In genomic region chr11:74586401-74586800, GRCm38 (mm10) we compare ENCODE assay signal across 28 mouse cellular contexts. TPM values are rescaled to one million over a fixed set of nuclear protein-coding genes. Genes with fewer than 3 reads are reported as not detected.
DNase-seq lines count a peak whose midpoint lies in the region; ATAC-seq and TF ChIP-seq lines count a peak whose summit lies in the region.
"Had no signal": no experiment of that assay in that cellular context is flagged by ENCODE, and none has a peak within 500 bp of the region (broad histone marks: within the 10 kb centered on the region; RNA-seq: fewer than 3 reads in every experiment).

No protein-coding gene starts in this region.

- no peak for ATAC-seq in midbrain, embryonic 11.5 days (ENCODE audit: low FRiP score)
- ATAC-seq: CD4-positive, CD25-positive, alpha-beta regulatory T cell, adult 4 months; forebrain, postnatal 0 days; liver, embryonic 12.5 days; liver, postnatal 0 days had no signal

- H3K9ac ChIP-seq in midbrain, embryonic 11.5 days (ENCODE audit: low read length): no peak overlapping the region
- H3K9ac ChIP-seq: embryonic facial prominence, embryonic 15.5 days; forebrain, embryonic 12.5 days; forebrain, postnatal 0 days; heart, embryonic 13.5 days; hindbrain, embryonic 15.5 days; liver, embryonic 12.5 days; liver, postnatal 0 days; midbrain, embryonic 12.5 days; neural tube, embryonic 12.5 days had no signal

- intact Hi-C loops in left cerebral cortex, adult 2 months (cut with DNase I): loop anchor here (2.0 kb wide), 1 partner anchor 28 kb away; no protein-coding TSS in a partner anchor

- H3K4me3 ChIP-seq in left cerebral cortex, adult 2 months: no peak overlapping the region; the same call in 1 of the 2 replicates
- H3K4me3 ChIP-seq in midbrain, embryonic 11.5 days (ENCODE audit: low read depth, low read length): no peak overlapping the region
- H3K4me3 ChIP-seq: embryonic facial prominence, embryonic 10.5 days; embryonic facial prominence, embryonic 15.5 days; forebrain, embryonic 12.5 days; gastrocnemius, adult 2 months; heart, embryonic 13.5 days; hindbrain, embryonic 15.5 days; liver, embryonic 12.5 days; midbrain, embryonic 12.5 days; myocyte; neural tube, embryonic 12.5 days had no signal

- H3K4me2 ChIP-seq in midbrain, embryonic 11.5 days: no peak overlapping the region
- H3K4me2 ChIP-seq: embryonic facial prominence, embryonic 15.5 days; forebrain, embryonic 12.5 days; heart, embryonic 13.5 days; hindbrain, embryonic 15.5 days; liver, embryonic 12.5 days; midbrain, embryonic 12.5 days; neural tube, embryonic 12.5 days had no signal

- H3K36me3 ChIP-seq in midbrain, embryonic 11.5 days (ENCODE audit: control insufficient read depth, insufficient read depth, low read length): no peaks in the 10 kb centered on the region
- H3K36me3 ChIP-seq: embryonic facial prominence, embryonic 10.5 days; embryonic facial prominence, embryonic 15.5 days; forebrain, embryonic 12.5 days; heart, embryonic 13.5 days; hindbrain, embryonic 15.5 days; liver, embryonic 12.5 days; midbrain, embryonic 12.5 days; neural tube, embryonic 12.5 days had no signal

- DNase-seq in cerebellum, adult 9-10 months: peak; percentile 73
- no peak for DNase-seq in cerebellum, adult 11 months
- DNase-seq in left cerebral cortex, adult 2 months (ENCODE audit: extremely low spot score in 1 of 2, low spot score in 2 of 2): peak in 1 of 2 experiments; percentile 59
- DNase-seq in left cerebral cortex, adult 11 months (ENCODE audit: low spot score): no peak
- DNase-seq in cerebellum, postnatal 10 days: peak; percentile 79 to 82
- DNase-seq in heart, adult 8-10 months (ENCODE audit: low spot score): no peak
- DNase-seq in midbrain, embryonic 11.5 days (ENCODE audit: low spot score, missing footprints): no peak
- DNase-seq: forebrain, postnatal 0 days; gastrocnemius, adult 2 months; gastrocnemius, postnatal 36 days; heart, adult 18-20 months; heart, postnatal 10 days; kidney, adult 18-20 months; kidney, postnatal 4 days; liver, postnatal 0 days; lung, postnatal 36 days; thymus, postnatal 4 days had no signal

- 75% methylated on average over 5 of the region's 5 CpGs for WGBS in midbrain, embryonic 11.5 days

- H3K27ac ChIP-seq in left cerebral cortex, adult 2 months: peak overlapping the region; percentile 47
- H3K27ac ChIP-seq in midbrain, embryonic 11.5 days (ENCODE audit: low read depth, low read length): no peak overlapping the region
- H3K27ac ChIP-seq: embryonic facial prominence, embryonic 10.5 days; embryonic facial prominence, embryonic 15.5 days; forebrain, embryonic 12.5 days; gastrocnemius, adult 2 months; heart, embryonic 13.5 days; hindbrain, embryonic 15.5 days; kidney, postnatal 0 days; liver, embryonic 12.5 days; midbrain, embryonic 12.5 days; neural tube, embryonic 12.5 days had no signal

- no peaks in the 10 kb centered on the region for H3K4me1 ChIP-seq in midbrain, embryonic 11.5 days (ENCODE audit: control insufficient read depth, insufficient read depth, low read length)

- no peak for TF ChIP-seq CTCF in left cerebral cortex, adult 2 months (IDR thresholded peaks at IDR 0.05)

- peaks cover 35% of the 10 kb centered on the region for H3K27me3 ChIP-seq in midbrain, embryonic 11.5 days (ENCODE audit: control insufficient read depth, insufficient read depth, low read length)

- no peaks in the 10 kb centered on the region for H3K9me3 ChIP-seq in midbrain, embryonic 11.5 days (ENCODE audit: control insufficient read depth, low read length)
- H3K9me3 ChIP-seq: embryonic facial prominence, embryonic 10.5 days; embryonic facial prominence, embryonic 15.5 days; forebrain, embryonic 12.5 days; heart, embryonic 13.5 days; hindbrain, embryonic 15.5 days; liver, embryonic 12.5 days; midbrain, embryonic 12.5 days; neural tube, embryonic 12.5 days had no signal

RNA-seq across cellular contexts. Expression of gene Rap1gap2, which starts 24.3 kb away (rescaled TPM):
- total RNA-seq in left cerebral cortex, adult 2 months (2021): 100 to 1,000 TPM; 186 to 188 TPM
- total RNA-seq in heart, adult 8-10 months (2022): 10 to 100 TPM; 74.3 to 93.7 (median 83.1) TPM
- polyA plus RNA-seq in midbrain, embryonic 11.5 days (2014; fragmentation: Nextera tagmentation; extraction: Ambion mirVana): 2.5 TPM in 2 replicates

RNA-seq across cellular contexts. Expression of gene Ccdc92b, which starts 33.0 kb away (rescaled TPM):
- 10 to 100 TPM; 29.8 to 31.7 TPM for total RNA-seq in left cerebral cortex, adult 2 months (2021)
- under 1 TPM; 0.09 to 0.47 (median 0.21) TPM for total RNA-seq in heart, adult 8-10 months (2022)
- polyA plus RNA-seq in midbrain, embryonic 11.5 days (2014; fragmentation: Nextera tagmentation; extraction: Ambion mirVana): 1.1 and 1.6 TPM in 2 replicates
- polyA plus RNA-seq: CD4-positive, CD25-positive, alpha-beta regulatory T cell, adult 4 months had no signal

Comparison
In these comparisons a context has a peak if more than half of its experiments do, and no peak if none do; other contexts are left out.
1. DNase-seq: peak in cerebellum, adult 9-10 months (single experiment) and cerebellum, postnatal 10 days (2 of 2); none in cerebellum, adult 11 months (single experiment), left cerebral cortex, adult 11 months (single experiment), heart, adult 8-10 months (single experiment) and midbrain, embryonic 11.5 days (single experiment).
2. RNA of gene Ccdc92b, which starts 33.0 kb away (total RNA-seq): 29.8 to 31.7 TPM in left cerebral cortex, adult 2 months; 0.09 to 0.47 TPM in heart, adult 8-10 months; every median in the first group is over 10 times any median in the second.